Mouse (Mus musculus): ENCODE measurements around the gene Pex5. TPM values are rescaled to one million over a fixed set of nuclear protein-coding genes. Genes with fewer than 3 reads are reported as not detected.

Gene Pex5
- polyA plus RNA-seq, 1 experiment = 47.6 TPM

GRCm38 (mm10) chr6:124451995-124452394, 37.1 kb upstream of the Pex5 start:
- no peaks in the 10 kb centered on the region for H3K4me1 ChIP-seq (replicated peaks; ENCODE audit: control insufficient read depth, insufficient read depth, low read length)
- no peak for DNase-seq
- no peaks in the 10 kb centered on the region for H3K36me3 ChIP-seq (ENCODE audit: control insufficient read depth, insufficient read depth, low read length)
- no peaks in the 10 kb centered on the region for H3K27me3 ChIP-seq (ENCODE audit: control insufficient read depth, insufficient read depth, low read length)
- WGBS = 90% methylated on average over 3 of the region's 3 CpGs
- no peak overlapping the region for H3K4me3 ChIP-seq (ENCODE audit: control insufficient read depth, insufficient read depth, low read length)
- TF ChIP-seq POLR2A (IDR thresholded peaks at IDR 0.05; ENCODE audit: control insufficient read depth, extremely low read depth, insufficient read depth, low read length, poor library complexity) (no peak), CTCF (IDR thresholded peaks at IDR 0.05; ENCODE audit: borderline replicate concordance, control insufficient read depth, extremely low read depth, insufficient read depth, low read length, poor library complexity) (no peak)
- H3K27ac ChIP-seq (ENCODE audit: control insufficient read depth, insufficient read depth, low read length) = no peak overlapping the region

GRCm38 (mm10) chr6:124449668-124450383, 35.0 kb upstream of the Pex5 start:
- DNase-seq = no peak
- H3K4me3 ChIP-seq (ENCODE audit: control insufficient read depth, insufficient read depth, low read length) = no peak overlapping the region
- H3K27ac ChIP-seq (ENCODE audit: control insufficient read depth, insufficient read depth, low read length) = no peak overlapping the region
- no peaks in the 10 kb centered on the region for H3K4me1 ChIP-seq (replicated peaks; ENCODE audit: control insufficient read depth, insufficient read depth, low read length)
- TF ChIP-seq CTCF (IDR thresholded peaks at IDR 0.05; ENCODE audit: borderline replicate concordance, control insufficient read depth, extremely low read depth, insufficient read depth, low read length, poor library complexity) = no peak
- no peak for TF ChIP-seq POLR2A (IDR thresholded peaks at IDR 0.05; ENCODE audit: control insufficient read depth, extremely low read depth, insufficient read depth, low read length, poor library complexity)
- WGBS = 82% methylated on average over 18 of the region's 18 CpGs
- H3K36me3 ChIP-seq (ENCODE audit: control insufficient read depth, insufficient read depth, low read length) = no peaks in the 10 kb centered on the region
- H3K27me3 ChIP-seq (ENCODE audit: control insufficient read depth, insufficient read depth, low read length) = no peaks in the 10 kb centered on the region

GRCm38 (mm10) chr6:124448959-124449667, 34.2 kb upstream of the Pex5 start:
- no peaks in the 10 kb centered on the region for H3K36me3 ChIP-seq (ENCODE audit: control insufficient read depth, insufficient read depth, low read length)
- H3K4me1 ChIP-seq (replicated peaks; ENCODE audit: control insufficient read depth, insufficient read depth, low read length) = no peaks in the 10 kb centered on the region
- 97% methylated on average over 16 of the region's 16 CpGs for WGBS
- no peak for TF ChIP-seq CTCF (IDR thresholded peaks at IDR 0.05; ENCODE audit: borderline replicate concordance, control insufficient read depth, extremely low read depth, insufficient read depth, low read length, poor library complexity)
- TF ChIP-seq POLR2A (IDR thresholded peaks at IDR 0.05; ENCODE audit: control insufficient read depth, extremely low read depth, insufficient read depth, low read length, poor library complexity) = no peak
- H3K27me3 ChIP-seq (ENCODE audit: control insufficient read depth, insufficient read depth, low read length) = no peaks in the 10 kb centered on the region
- no peak overlapping the region for H3K27ac ChIP-seq (ENCODE audit: control insufficient read depth, insufficient read depth, low read length)
- no peak for DNase-seq
- no peak overlapping the region for H3K4me3 ChIP-seq (ENCODE audit: control insufficient read depth, insufficient read depth, low read length)

GRCm38 (mm10) chr6:124448186-124448852, 33.5 kb upstream of the Pex5 start:
- DNase-seq = no peak
- Histone ChIP-seq H3K27me3 (ENCODE audit: control insufficient read depth, insufficient read depth, low read length) (no peaks in the 10 kb centered on the region), H3K4me1 (replicated peaks; ENCODE audit: control insufficient read depth, insufficient read depth, low read length) (no peaks in the 10 kb centered on the region), H3K27ac (ENCODE audit: control insufficient read depth, insufficient read depth, low read length) (no peak overlapping the region), H3K36me3 (ENCODE audit: control insufficient read depth, insufficient read depth, low read length) (no peaks in the 10 kb centered on the region), H3K4me3 (ENCODE audit: control insufficient read depth, insufficient read depth, low read length) (no peak overlapping the region)
- WGBS = 71% methylated on average over 10 of the region's 10 CpGs
- no peak for TF ChIP-seq POLR2A (IDR thresholded peaks at IDR 0.05; ENCODE audit: control insufficient read depth, extremely low read depth, insufficient read depth, low read length, poor library complexity)
- TF ChIP-seq CTCF (IDR thresholded peaks at IDR 0.05; ENCODE audit: borderline replicate concordance, control insufficient read depth, extremely low read depth, insufficient read depth, low read length, poor library complexity) = no peak

GRCm38 (mm10) chr6:124447356-124447755, 32.5 kb upstream of the Pex5 start:
- WGBS = 91% methylated on average over 2 of the region's 2 CpGs
- H3K4me1 ChIP-seq (replicated peaks; ENCODE audit: control insufficient read depth, insufficient read depth, low read length) = no peaks in the 10 kb centered on the region
- no peaks in the 10 kb centered on the region for H3K27me3 ChIP-seq (ENCODE audit: control insufficient read depth, insufficient read depth, low read length)
- DNase-seq = no peak
- no peaks in the 10 kb centered on the region for H3K36me3 ChIP-seq (ENCODE audit: control insufficient read depth, insufficient read depth, low read length)
- H3K27ac ChIP-seq (ENCODE audit: control insufficient read depth, insufficient read depth, low read length) = no peak overlapping the region
- no peak overlapping the region for H3K4me3 ChIP-seq (ENCODE audit: control insufficient read depth, insufficient read depth, low read length)
- TF ChIP-seq POLR2A (IDR thresholded peaks at IDR 0.05; ENCODE audit: control insufficient read depth, extremely low read depth, insufficient read depth, low read length, poor library complexity) (no peak), CTCF (IDR thresholded peaks at IDR 0.05; ENCODE audit: borderline replicate concordance, control insufficient read depth, extremely low read depth, insufficient read depth, low read length, poor library complexity) (no peak)

- H3K4me3 ChIP-seq (ENCODE audit: control insufficient read depth, insufficient read depth, low read length) = no peak overlapping the region
- H3K27ac ChIP-seq (ENCODE audit: control insufficient read depth, insufficient read depth, low read length) = no peak overlapping the region
- no peaks in the 10 kb centered on the region for H3K27me3 ChIP-seq (ENCODE audit: control insufficient read depth, insufficient read depth, low read length)
- DNase-seq = no peak
- TF ChIP-seq POLR2A (IDR thresholded peaks at IDR 0.05; ENCODE audit: control insufficient read depth, extremely low read depth, insufficient read depth, low read length, poor library complexity) (no peak), CTCF (IDR thresholded peaks at IDR 0.05; ENCODE audit: borderline replicate concordance, control insufficient read depth, extremely low read depth, insufficient read depth, low read length, poor library complexity) (no peak)
- H3K36me3 ChIP-seq (ENCODE audit: control insufficient read depth, insufficient read depth, low read length) = no peaks in the 10 kb centered on the region
- 98% methylated on average over 9 of the region's 9 CpGs for WGBS
- H3K4me1 ChIP-seq (replicated peaks; ENCODE audit: control insufficient read depth, insufficient read depth, low read length) = no peaks in the 10 kb centered on the region
These were observed 31.6 kb upstream of the Pex5 start for GRCm38 (mm10) chr6:124446459-124446858.
